Mouse (Mus musculus) kidney, postnatal 0 days (tissue): ENCODE data around the gene Herpud2. TPM values are rescaled to one million over a fixed set of nuclear protein-coding genes. Genes with fewer than 3 reads are reported as not detected.

Experiments used
- ATAC-seq: fragments of 200-750 bp; cut with Nextera tagmentation; replicated peaks from 2 replicates; pipeline ENCODE4 v1.8.0; 2017; ENCODE audit warnings: low read depth, moderate number of reproducible peaks, moderate TSS enrichment, moderate library complexity; ENCODE audit not compliant: low FRiP score
- DNase-seq: peaks from one replicate; pipeline ENCODE4 v3.0.0-alpha.2; 2016; ENCODE audit warnings: low spot score
- H3K27ac ChIP-seq: fragments of 300-500 bp; sonication (generic); 2 replicates; pipeline ENCODE4 v1.5.1; 2014; ENCODE audit warnings: mild to moderate bottlenecking
- H3K27me3 ChIP-seq: fragments of 300-500 bp; sonication (generic); 2 replicates; pipeline ENCODE4 v1.6.1; 2014; ENCODE audit warnings: low read length, mixed read lengths; ENCODE audit not compliant: insufficient read depth
- H3K36me3 ChIP-seq: fragments of 300-500 bp; sonication (generic); 2 replicates; pipeline ENCODE4 v1.6.1; 2014; ENCODE audit warnings: low read length, mixed read lengths; ENCODE audit not compliant: insufficient read depth
- H3K4me1 ChIP-seq: fragments of 300-500 bp; sonication (generic); replicated peaks from 2 replicates; pipeline ENCODE4 v1.6.1; 2014; ENCODE audit warnings: antibody characterized with exemption, low read length, mixed read lengths; ENCODE audit not compliant: insufficient read depth
- H3K4me2 ChIP-seq: fragments of 300-500 bp; sonication (generic); 2 replicates; pipeline ENCODE4 v1.6.1; 2014; ENCODE audit warnings: mild to moderate bottlenecking, low read length, moderate library complexity, mixed read lengths
- H3K4me3 ChIP-seq: fragments of 300-500 bp; sonication (generic); replicated peaks from 2 replicates; pipeline ENCODE4 v1.5.1; 2014; ENCODE audit warnings: low read depth, low read length
- H3K9ac ChIP-seq: fragments of 300-500 bp; sonication (generic); 2 replicates; pipeline ENCODE4 v1.6.1; 2014; ENCODE audit warnings: low read depth, low read length
- H3K9me3 ChIP-seq: fragments of 300-500 bp; sonication (generic); replicated peaks from 2 replicates; pipeline ENCODE4 v1.6.1; 2016; ENCODE audit warnings: low read length, inconsistent platforms, mixed read lengths
- CTCF ChIP-seq: IDR thresholded peaks from 2 replicates; pipeline ENCODE4 v1.5.1; 2016; ENCODE audit warnings: antibody characterized with exemption, low read depth, mild to moderate bottlenecking, moderate library complexity
- WGBS: fragments of 180-500 bp; shearing (Covaris S2); extraction: QIAGEN DNeasy Blood & Tissue Kit; methylation state at CpG from one replicate; pipeline ENCODE4 v1.1.7; 2014; 5-methylcytosine and 5-hydroxymethylcytosine counted together
- polyA plus RNA-seq: library from polyadenylated mRNA; unstranded; fragments of >200 nt; fragmentation: Nextera tagmentation; extraction: Ambion mirVana; gene quantifications from 2 replicates; pipeline ENCODE4 v1.2.1, GENCODE M21; 2015

Herpud2 gene
- polyA plus RNA-seq, 1 experiment from 2014 or later, result 36.7 TPM

DNA sequence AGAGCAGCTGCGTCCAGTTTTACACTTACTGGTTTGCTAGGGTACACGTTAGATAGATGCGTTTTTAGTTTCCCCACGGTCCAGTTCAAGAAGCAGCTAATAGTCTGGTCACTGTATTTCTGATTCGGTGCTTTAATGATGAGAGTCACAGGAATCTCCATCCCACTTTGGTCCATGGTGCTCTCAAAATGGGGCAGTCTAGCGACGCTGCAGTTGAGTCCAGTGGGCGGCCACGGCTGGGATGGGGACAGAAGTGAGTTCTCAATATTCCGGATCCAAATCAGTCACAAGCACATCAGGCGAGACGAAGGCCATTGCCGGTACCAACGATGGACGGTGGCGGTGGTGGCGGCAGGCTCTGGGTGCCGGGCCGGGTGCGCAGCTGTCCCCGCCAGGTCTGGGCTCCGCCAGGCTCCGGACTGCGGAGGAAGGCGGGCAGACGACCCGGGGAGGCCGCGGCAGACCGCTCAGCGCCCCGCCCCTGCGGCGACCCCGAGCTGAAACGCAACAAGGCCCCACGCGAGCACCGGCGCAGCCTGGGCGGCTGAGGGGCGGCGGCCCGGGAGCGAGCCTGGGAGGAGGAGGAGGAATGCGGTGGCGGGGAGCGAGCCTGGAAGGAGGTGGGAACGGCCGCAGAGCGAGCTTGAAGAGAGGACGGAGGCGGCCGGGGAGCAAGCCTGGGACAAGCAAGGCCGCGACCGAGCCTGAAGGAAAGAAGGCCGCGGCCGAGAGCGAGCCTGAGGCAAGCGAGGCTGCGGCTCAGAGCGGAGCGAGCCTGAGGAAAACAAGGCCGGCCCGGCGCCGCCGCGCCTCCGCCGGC lies 619 bp downstream of the Herpud2 start:
- peak; percentile 85 for DNase-seq

DNA sequence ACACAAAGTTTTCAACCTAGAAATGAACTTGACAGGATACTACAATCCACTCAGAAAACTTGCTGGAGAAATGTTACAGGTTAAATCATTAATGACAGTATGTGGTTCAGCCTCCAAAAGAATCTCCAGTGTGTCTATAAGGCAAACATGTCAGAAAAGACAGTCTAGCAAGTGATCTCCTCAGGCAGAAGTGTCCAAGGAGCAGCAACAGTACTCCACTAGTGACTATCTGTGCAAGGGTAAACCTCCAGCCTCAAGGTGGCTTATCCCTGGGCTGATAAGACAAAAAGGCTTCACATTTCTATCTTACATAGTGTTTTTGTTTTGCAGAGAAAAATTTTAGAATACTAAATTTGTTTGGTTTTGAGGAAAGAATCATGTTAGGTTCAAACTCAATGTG lies 2.9 kb downstream of the Herpud2 start:
- no peak for DNase-seq

More for the DNA sequence above, 619 bp downstream of the Herpud2 start:
- Histone ChIP-seq H3K4me1 (peaks cover 9% of the 10 kb centered on the region), H3K4me2 (peak overlapping the region; percentile 88), H3K9ac (peak overlapping the region; percentile 92), H3K4me3 (peak overlapping the region; percentile 89), H3K9me3 (no peaks in the 10 kb centered on the region), H3K36me3 (no peaks in the 10 kb centered on the region), H3K27ac (peak overlapping the region; percentile 99), H3K27me3 (no peaks in the 10 kb centered on the region)
- ATAC-seq, result no peak; the same call in none of the 2 replicates
- WGBS, result under 1% methylated on average over 68 of the region's 73 CpGs
- TF ChIP-seq CTCF, result no peak

DNA sequence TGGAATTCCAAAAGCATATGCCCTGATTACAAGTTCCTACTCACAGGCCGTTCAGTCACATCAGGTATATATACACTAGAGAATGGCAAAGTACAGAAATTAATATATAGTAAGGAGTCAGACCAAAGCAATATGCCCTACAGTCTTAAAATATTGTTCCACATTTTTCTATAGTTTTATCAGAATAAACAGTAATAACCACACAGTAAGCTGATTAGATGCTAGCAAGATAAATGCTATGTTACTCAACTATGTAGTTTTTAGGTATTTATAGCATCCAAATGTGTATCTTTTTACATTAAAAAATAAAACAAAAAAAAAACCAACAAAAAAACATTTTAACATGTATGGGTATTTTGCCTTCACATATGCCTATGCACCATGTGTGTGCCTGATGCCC lies 5.7 kb downstream of the Herpud2 start:
- H3K27me3 ChIP-seq, result no peaks in the 10 kb centered on the region
- no peak for TF ChIP-seq CTCF
- no peak overlapping the region for H3K27ac ChIP-seq
- DNase-seq (no peak), ATAC-seq (no peak)
- H3K4me3 ChIP-seq, result no peak overlapping the region
- H3K36me3 ChIP-seq, result no peaks in the 10 kb centered on the region
- H3K4me2 ChIP-seq, result no peak overlapping the region
- WGBS, result 83% methylated on average over 1 of the region's 1 CpGs
- H3K9me3 ChIP-seq, result no peaks in the 10 kb centered on the region
- H3K9ac ChIP-seq, result no peak overlapping the region
- H3K4me1 ChIP-seq, result peaks cover 9% of the 10 kb centered on the region

More for the DNA sequence above, 2.9 kb downstream of the Herpud2 start:
- no peak for TF ChIP-seq CTCF
- ATAC-seq, result no peak
- Histone ChIP-seq H3K9ac (no peak overlapping the region), H3K27me3 (no peaks in the 10 kb centered on the region), H3K27ac (no peak overlapping the region), H3K9me3 (no peaks in the 10 kb centered on the region), H3K4me3 (0 out of 2 replicates have a peak overlapping the region, but pooled peaks have one; percentile 1), H3K4me1 (peaks cover 9% of the 10 kb centered on the region), H3K4me2 (peak overlapping the region; percentile 46), H3K36me3 (no peaks in the 10 kb centered on the region)

DNA sequence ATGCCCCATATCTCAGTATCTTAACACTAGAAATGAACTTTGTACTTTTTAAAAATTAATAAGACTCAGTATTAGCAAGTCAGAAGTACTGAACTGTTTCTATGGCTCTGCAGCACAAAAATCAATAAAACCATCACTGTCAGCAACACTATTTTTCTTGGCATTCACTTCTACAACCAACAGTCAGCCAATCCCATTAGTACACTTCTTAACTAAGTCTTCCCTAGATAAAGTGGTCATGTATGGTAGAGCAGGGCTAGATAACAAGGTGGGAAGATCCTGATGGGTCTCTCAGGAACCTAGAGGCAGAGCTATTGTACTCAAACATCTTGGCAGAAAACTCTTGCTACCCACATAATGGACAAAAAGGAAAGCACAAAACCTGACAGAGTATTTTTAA lies 7.7 kb downstream of the Herpud2 start:
- no peak for TF ChIP-seq CTCF
- Histone ChIP-seq H3K4me2 (no peak overlapping the region), H3K9ac (no peak overlapping the region), H3K4me1 (peaks cover 7% of the 10 kb centered on the region), H3K27ac (no peak overlapping the region), H3K9me3 (no peaks in the 10 kb centered on the region), H3K27me3 (no peaks in the 10 kb centered on the region), H3K36me3 (no peaks in the 10 kb centered on the region), H3K4me3 (no peak overlapping the region)
- DNase-seq (no peak), ATAC-seq (no peak)

DNA sequence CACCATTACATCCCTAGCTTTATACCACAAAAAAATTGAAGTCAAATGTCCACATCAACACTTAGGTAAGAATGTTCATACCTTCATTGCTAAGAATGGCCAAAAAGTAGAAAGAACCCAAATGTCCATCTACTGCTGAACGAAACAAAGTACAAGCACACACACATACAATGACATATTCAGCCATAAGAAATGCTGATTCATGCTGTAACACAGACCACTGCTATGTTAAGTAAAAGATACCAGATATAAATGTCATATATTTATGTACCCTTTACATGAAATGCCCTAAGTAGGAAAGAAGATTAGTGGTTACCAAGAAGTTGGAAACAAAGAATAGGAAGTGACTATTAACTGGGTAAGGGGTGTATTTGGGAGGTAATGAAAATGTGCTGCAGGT lies 8.6 kb downstream of the Herpud2 start:
- 98% methylated on average over 1 of the region's 1 CpGs for WGBS

DNA sequence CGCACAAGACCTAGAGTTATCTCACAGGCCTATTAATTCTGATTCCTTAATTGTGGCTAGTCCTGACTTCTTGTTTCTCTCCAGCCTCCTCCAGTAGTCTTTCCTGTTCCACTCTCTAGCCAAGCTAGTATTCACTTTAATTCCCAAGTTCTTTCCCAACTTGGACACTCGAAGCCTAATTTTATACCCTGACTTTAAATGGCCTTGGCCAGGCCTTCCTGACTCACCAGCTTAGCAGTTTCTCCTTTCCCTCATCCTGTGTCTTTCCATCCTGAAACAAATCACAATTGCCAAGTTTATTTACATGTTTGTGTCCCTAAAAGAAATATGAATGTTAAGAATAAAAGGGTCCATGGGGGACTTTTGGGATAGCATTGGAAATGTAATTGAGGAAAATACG lies 9.6 kb downstream of the Herpud2 start:
- no peak overlapping the region for H3K9ac ChIP-seq
- no peaks in the 10 kb centered on the region for H3K9me3 ChIP-seq
- H3K27ac ChIP-seq, result no peak overlapping the region
- no peak for TF ChIP-seq CTCF
- H3K36me3 ChIP-seq, result no peaks in the 10 kb centered on the region
- WGBS, result 95% methylated on average over 3 of the region's 3 CpGs
- no peak for ATAC-seq
- DNase-seq, result no peak
- no peaks in the 10 kb centered on the region for H3K4me1 ChIP-seq
- no peaks in the 10 kb centered on the region for H3K27me3 ChIP-seq
- H3K4me2 ChIP-seq, result no peak overlapping the region
- H3K4me3 ChIP-seq, result no peak overlapping the region

More for the DNA sequence above, 8.6 kb downstream of the Herpud2 start:
- Histone ChIP-seq H3K9me3 (no peaks in the 10 kb centered on the region), H3K4me2 (no peak overlapping the region), H3K27ac (no peak overlapping the region), H3K9ac (no peak overlapping the region), H3K36me3 (no peaks in the 10 kb centered on the region), H3K4me3 (no peak overlapping the region), H3K27me3 (no peaks in the 10 kb centered on the region), H3K4me1 (no peaks in the 10 kb centered on the region)
- no peak for TF ChIP-seq CTCF
- DNase-seq, result no peak
- no peak for ATAC-seq
